ENCODE assay signal across 18 mouse cellular contexts in the genomic region with DNA sequence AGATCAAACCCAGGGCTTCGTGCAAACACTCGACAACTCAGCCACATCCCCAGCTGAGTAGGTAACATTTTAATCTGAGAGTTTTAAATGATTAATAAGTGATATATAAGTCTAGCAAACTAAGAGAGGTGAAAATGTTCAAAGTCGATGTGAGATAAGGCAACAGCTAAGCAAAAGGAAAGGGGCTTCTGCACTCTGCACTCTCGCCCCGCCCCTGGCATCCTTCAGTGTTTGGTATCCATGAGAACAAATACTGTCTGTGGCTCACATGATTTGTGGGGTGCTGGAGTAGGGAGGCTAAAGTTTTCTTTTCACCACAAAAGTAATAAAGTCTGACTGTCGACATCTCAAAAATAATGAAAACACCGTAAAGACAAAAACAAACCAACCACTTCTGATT.
DNase-seq lines count a peak whose midpoint lies in the region; ATAC-seq lines count a peak whose summit lies in the region.
"Had no signal": no experiment of that assay in that cellular context is flagged by ENCODE, and none has a peak within 500 bp of the region (broad histone marks: within the 10 kb centered on the region; RNA-seq: fewer than 3 reads in every experiment).

No protein-coding gene starts in this region.

- H3K4me3 ChIP-seq in intestine, embryonic 14.5 days (ENCODE audit: low read depth, low read length): no peak overlapping the region
- H3K4me3 ChIP-seq in forebrain, embryonic 14.5 days (ENCODE audit: low read depth, low read length): no peak overlapping the region
- H3K4me3 ChIP-seq: heart, embryonic 12.5 days; hindbrain, embryonic 15.5 days; liver, embryonic 15.5 days; neural tube, embryonic 13.5 days had no signal

- H3K36me3 ChIP-seq in intestine, embryonic 14.5 days (ENCODE audit: control insufficient read depth, insufficient read depth, low read length): no peaks in the 10 kb centered on the region
- H3K36me3 ChIP-seq in forebrain, embryonic 14.5 days (ENCODE audit: control insufficient read depth, insufficient read depth, low read length): no peaks in the 10 kb centered on the region
- H3K36me3 ChIP-seq: heart, embryonic 12.5 days; hindbrain, embryonic 15.5 days; liver, embryonic 15.5 days; neural tube, embryonic 13.5 days had no signal

- no peak for ATAC-seq in intestine, embryonic 14.5 days (replicated peaks; ENCODE audit: low FRiP score, low TSS enrichment, low read depth)
- no peak for ATAC-seq in forebrain, embryonic 14.5 days

- H3K27me3 ChIP-seq in intestine, embryonic 14.5 days (replicated peaks; ENCODE audit: control insufficient read depth, insufficient read depth, low read length): no peaks in the 10 kb centered on the region
- H3K27me3 ChIP-seq in forebrain, embryonic 14.5 days (replicated peaks; ENCODE audit: control insufficient read depth, insufficient read depth, low read length): no peaks in the 10 kb centered on the region
- H3K27me3 ChIP-seq: CH12.LX; heart, embryonic 12.5 days; hindbrain, embryonic 15.5 days; liver, embryonic 15.5 days; neural tube, embryonic 13.5 days had no signal

- H3K9me3 ChIP-seq in intestine, embryonic 14.5 days (ENCODE audit: control insufficient read depth, low read length): no peaks in the 10 kb centered on the region
- H3K9me3 ChIP-seq in forebrain, embryonic 14.5 days (replicated peaks; ENCODE audit: control insufficient read depth, low read length): no peaks in the 10 kb centered on the region
- H3K9me3 ChIP-seq: heart, embryonic 12.5 days; hindbrain, embryonic 15.5 days; liver, embryonic 15.5 days; neural tube, embryonic 13.5 days had no signal

- H3K4me2 ChIP-seq in intestine, embryonic 14.5 days (ENCODE audit: low read length): no peak overlapping the region
- H3K4me2 ChIP-seq in forebrain, embryonic 14.5 days (ENCODE audit: low read length): no peak overlapping the region
- H3K4me2 ChIP-seq: heart, embryonic 12.5 days; hindbrain, embryonic 15.5 days; liver, embryonic 15.5 days; neural tube, embryonic 13.5 days had no signal

- peaks cover 11% of the 10 kb centered on the region; the same call in 1 of the 2 replicates for H3K4me1 ChIP-seq in intestine, embryonic 14.5 days (replicated peaks; ENCODE audit: control insufficient read depth, insufficient read depth, low read length)
- H3K4me1 ChIP-seq in forebrain, embryonic 14.5 days (ENCODE audit: control insufficient read depth, insufficient read depth, low read length): no peaks in the 10 kb centered on the region
- H3K4me1 ChIP-seq: hindbrain, embryonic 15.5 days; liver, embryonic 15.5 days; neural tube, embryonic 13.5 days had no signal

- DNase-seq in kidney, postnatal 10 days: peak; percentile 62
- DNase-seq in kidney, adult 18-20 months: no peak
- DNase-seq in NIH3T3 (ENCODE audit: low read depth): peak; percentile 60
- DNase-seq in intestine, embryonic 14.5 days (ENCODE audit: low spot score): peak; percentile 49
- peak; percentile 72 for DNase-seq in naive thymus-derived CD4-positive, alpha-beta T cell, adult 2 months (ENCODE audit: low read depth)
- no peak for DNase-seq in forebrain, embryonic 14.5 days (ENCODE audit: low spot score)
- no peak for DNase-seq in ovary, postnatal 10 days (ENCODE audit: low spot score)
- DNase-seq: adrenal gland, postnatal 36 days; cerebellum, adult 8-10 months; gastrocnemius, postnatal 36 days; heart, postnatal 36 days; lung, postnatal 14 days; right cerebral cortex, postnatal 25 days had no signal

- H3K27ac ChIP-seq in intestine, embryonic 14.5 days (ENCODE audit: low read depth): no peak overlapping the region
- H3K27ac ChIP-seq in forebrain, embryonic 14.5 days (ENCODE audit: low read depth, low read length): no peak overlapping the region
- H3K27ac ChIP-seq: hindbrain, embryonic 15.5 days; liver, embryonic 15.5 days; neural tube, embryonic 13.5 days had no signal

- 67% methylated on average over 7 of the region's 7 CpGs for WGBS in intestine, embryonic 14.5 days
- 88% methylated on average over 7 of the region's 7 CpGs for WGBS in forebrain, embryonic 14.5 days

- no peak overlapping the region for H3K9ac ChIP-seq in intestine, embryonic 14.5 days (ENCODE audit: low read length)
- no peak overlapping the region for H3K9ac ChIP-seq in forebrain, embryonic 14.5 days (ENCODE audit: low read length)
- H3K9ac ChIP-seq: heart, embryonic 12.5 days; hindbrain, embryonic 15.5 days; liver, embryonic 15.5 days; neural tube, embryonic 13.5 days had no signal

Comparison
In these comparisons a context has a peak if more than half of its experiments do, and no peak if none do; other contexts are left out.
1. DNase-seq: peak in kidney, postnatal 10 days (single experiment), NIH3T3 (single experiment), intestine, embryonic 14.5 days (single experiment) and naive thymus-derived CD4-positive, alpha-beta T cell, adult 2 months (single experiment); none in kidney, adult 18-20 months (single experiment), forebrain, embryonic 14.5 days (single experiment) and ovary, postnatal 10 days (single experiment).